Mouse (Mus musculus): ENCODE data around the gene Mmp14.

Mmp14 gene

DNA sequence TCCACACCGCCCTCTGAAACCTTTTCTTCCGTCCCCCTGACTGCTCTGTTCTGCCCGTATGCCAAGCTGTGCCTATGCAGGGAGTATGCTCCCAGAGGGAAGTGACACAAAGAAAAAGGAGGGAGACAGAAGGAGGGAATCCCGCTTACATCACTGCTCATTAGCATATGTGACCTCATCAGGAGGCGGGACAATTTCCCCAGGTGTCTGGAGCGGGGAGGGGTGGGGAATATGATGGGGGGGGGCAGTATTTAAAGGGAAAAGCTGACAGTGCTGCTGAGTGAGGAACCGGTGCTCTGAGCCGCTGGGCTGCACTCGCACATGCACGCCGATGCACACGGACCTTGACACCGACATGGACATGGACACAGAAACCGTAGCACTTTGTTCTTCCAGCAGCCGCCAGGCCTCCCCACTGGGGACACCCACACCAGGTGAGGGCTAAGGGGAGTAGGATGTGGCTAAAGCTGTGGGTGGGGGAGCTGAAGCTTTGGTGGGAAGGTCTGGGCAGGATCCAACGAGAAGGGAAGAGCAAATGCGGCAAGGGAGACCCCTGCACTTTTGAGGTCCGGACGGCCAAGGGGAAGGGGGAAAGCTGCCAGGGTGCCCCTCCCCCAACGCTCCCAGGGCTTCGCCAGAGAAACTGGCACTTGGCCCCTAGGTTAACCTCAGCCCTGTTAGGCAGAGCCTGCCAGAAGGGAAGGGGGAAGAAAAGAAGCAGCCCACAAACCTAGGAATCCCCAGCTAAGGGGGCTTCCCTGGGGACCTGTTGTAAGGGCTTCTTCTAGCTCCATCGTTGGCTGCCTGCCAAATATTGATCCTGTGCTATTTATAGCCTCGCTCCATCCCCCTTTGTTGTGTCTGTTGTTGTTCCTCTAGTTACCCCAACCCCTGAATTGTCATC lies 44.8 kb downstream of the Mmp14 start, which contains the start of gene Rem2:
Rem2 (plus strand) TSS at position 160 of the 904 bp plus-strand sequence.
- DNase-seq (ENCODE audit: low spot score), result peak; percentile 80

DNA sequence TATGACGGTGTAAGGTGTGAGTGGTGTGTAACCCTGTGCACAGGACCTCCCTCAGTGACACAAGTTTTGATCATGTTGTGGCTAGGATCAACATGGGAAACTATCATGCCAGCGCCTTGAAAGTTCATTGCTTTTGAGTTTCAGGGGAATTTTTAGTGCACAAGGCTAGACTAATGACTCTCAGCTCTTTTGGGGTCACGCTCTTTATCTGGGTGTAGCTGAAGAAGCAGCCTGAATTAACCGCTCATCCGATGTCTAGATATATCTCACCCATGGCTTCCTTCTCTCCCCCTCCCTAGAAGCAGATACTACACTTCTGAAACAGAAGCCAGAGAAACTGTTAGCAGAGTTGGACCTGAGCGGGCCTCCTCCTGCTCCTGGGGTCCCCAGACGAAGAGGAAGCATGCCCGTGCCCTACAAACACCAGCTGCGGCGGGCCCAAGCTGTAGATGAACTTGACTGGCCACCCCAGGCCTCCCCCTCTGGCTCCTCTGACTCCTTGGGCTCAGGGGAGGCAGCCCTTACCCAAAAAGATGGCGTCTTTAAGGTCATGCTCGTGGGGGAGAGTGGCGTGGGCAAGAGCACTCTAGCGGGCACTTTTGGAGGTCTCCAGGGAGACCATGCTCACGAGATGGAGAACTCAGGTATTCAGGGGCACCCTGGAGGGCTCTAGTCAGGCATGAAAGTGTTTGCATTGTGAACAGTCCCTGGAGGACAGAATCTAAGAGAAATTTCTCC lies 45.9 kb downstream of the Mmp14 start:
- DNase-seq (ENCODE audit: low spot score), result no peak

DNA sequence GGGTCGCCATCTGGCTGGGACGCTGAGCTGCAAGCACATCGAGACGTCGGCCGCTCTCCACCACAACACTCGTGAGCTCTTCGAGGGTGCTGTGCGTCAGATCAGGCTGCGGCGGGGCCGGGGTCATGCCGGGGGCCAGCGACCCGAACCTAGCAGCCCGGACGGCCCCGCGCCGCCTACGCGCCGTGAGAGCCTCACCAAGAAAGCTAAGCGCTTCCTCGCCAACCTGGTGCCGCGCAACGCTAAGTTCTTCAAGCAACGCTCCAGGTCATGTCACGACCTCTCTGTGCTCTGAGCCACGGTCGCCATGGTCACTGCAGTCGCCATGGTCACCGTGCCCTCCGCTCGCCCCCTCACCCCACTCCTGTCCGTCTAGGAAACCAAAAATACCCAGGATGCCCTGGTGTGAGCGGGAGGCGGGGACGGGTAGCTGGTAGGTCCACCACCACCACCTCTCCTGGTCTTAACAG lies 48.1 kb downstream of the Mmp14 start:
- DNase-seq (ENCODE audit: low spot score), result peak; percentile 90

DNA sequence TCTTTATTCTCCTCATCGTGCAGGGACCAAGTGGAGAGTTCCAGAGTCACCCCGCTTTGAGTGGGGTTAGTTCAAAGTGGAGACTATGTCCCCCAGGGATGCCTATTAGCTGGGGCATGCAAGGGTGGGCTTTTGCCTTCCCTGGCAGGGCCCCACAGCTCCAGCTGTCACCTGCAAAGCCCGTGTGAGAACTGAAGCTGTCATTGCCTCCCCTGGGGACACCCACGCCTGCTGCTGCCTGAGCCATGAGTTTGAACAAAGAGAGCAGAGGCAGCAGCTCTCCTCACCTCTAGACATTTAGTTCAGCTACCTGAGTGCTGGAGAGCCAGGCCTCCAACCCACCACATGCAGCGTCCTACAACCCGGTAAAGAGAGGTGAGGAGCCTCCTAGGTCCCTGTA lies 49.3 kb downstream of the Mmp14 start:
- DNase-seq (ENCODE audit: low spot score), result no peak

DNA sequence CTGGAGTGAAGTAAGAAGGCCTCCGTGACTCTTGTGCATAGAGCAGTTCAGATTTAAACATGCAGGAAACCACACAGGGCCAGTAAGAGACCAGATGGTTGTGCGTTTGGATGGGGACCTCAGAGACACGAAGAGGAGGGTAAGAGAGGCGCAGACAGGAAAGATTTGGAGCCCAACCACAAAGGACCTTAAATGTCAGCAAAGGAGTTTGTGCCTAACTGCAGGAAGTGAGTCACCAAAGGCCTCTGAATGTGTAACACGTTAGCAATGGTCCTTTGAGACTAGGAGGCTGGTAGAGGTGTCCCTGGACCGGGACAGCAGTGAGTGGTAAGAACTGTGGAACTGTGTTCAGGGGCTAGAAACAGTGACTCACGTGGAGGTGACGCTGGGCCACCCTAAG lies 50.0 kb downstream of the Mmp14 start:
- DNase-seq (ENCODE audit: low spot score), result no peak

DNA sequence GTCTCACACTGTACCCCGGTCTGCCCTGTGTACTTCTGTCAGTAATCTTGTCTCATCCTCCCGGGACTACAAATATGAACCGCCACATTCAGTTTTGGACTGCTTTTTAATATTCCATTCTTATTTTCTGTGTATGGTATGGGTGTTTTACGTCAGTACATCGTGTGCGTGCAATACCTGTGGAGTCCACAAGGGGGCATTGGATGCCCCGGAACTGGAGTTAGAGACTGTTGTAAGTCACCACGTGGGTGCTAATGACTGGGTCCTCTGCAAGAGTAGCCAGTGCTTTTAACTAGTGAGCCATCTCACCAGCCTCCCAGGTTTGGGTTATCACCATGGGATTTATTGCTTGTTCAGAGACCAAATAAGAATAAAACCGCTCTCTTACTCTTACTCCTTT lies 51.1 kb downstream of the Mmp14 start:
- DNase-seq (ENCODE audit: low spot score), result peak; percentile 50

DNA sequence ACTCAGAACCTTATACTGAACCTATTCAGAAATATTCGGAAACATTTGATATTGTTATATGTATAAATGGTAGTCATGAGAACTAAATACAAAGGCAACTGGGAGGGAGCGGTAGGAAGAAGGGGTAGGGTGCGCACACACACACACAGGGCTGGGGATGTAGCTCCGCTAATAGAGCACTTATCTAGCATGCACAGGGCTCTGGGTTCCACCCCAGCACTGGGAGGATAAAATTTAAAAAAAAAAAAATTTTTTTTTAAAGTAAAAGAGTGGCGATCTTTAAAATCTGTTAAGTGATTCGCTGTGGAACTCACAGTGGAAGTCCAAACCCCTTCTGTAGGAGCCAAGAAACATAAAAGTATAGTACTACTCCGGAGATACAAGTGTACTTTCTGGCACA lies 54.5 kb downstream of the Mmp14 start:
- DNase-seq (ENCODE audit: low spot score), result no peak

DNA sequence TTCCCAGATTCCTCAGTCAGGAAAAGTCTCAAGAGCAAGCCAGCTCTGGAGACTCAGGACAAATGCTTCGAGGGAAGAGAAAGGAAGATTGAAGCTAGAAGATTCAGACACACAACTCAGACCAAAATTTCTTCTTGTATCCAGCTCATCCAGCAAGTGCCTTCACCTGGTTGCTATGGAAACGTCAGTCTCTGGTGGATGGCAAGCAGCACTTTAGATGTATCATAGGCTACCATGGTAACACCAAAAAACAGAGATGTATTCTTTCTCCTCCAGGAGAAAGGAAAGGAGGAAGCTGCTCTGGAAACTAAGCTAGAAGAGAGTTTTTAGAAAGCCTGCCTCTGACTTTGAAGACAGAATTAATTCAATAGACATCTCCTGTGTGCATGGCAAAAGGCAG lies 56.3 kb downstream of the Mmp14 start:
- no peak for DNase-seq (ENCODE audit: low spot score)

DNA sequence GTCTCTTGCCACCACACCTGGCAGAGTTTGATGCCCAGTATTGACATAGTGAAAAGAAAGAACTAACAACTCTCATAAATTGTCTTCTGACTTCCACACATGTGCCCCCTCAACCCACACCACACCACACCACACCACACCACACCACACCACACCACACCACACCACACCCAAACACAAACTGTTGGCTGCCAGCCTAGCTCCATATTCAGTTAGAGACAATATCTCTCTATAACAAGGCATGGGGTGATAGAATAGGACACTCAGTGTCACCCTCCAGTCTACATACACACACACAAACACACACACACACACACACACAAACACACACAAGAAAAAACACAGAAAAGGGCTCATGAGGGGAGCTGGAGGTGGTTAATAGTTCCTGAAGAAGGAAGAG lies 56.9 kb downstream of the Mmp14 start:
- DNase-seq (ENCODE audit: low spot score), result no peak

DNA sequence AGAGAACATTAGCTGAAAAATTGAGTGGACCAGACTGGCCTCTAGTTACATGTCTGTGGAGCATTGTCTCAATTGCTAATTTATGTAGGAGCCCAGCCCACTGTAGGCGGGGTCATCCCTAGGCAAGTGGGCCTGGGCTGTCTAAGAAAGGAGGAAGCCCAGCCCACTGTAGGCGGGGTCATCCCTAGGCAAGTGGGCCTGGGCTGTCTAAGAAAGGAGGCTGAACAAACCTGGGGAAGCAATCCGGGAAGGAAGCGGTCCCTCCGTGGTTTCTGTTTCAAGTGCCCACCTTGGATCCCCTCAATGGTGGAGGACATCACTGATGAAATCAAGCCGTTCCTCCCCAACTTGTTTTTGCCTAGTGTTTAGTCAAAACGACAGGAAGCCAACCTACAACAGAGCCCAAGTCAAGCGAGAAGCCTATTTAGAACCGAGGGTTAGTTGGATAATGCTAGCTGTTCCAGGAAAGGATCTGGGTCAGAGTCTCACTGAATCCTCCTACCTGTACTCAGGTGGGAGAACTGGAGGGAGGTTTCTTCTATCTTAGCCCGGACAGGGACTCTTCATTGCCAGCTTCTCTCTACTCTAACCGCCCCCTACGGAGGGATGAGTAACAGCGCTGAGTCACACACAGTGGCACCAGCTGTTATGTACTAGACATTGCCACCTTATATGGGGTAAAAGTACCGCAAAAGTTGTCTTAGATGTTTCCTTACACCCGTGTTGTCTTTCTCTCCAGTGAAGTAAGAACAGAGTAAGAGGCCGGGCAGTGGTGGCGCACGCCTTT lies 61.1 kb downstream of the Mmp14 start:
- peak; percentile 43 for DNase-seq (ENCODE audit: low spot score)

DNA sequence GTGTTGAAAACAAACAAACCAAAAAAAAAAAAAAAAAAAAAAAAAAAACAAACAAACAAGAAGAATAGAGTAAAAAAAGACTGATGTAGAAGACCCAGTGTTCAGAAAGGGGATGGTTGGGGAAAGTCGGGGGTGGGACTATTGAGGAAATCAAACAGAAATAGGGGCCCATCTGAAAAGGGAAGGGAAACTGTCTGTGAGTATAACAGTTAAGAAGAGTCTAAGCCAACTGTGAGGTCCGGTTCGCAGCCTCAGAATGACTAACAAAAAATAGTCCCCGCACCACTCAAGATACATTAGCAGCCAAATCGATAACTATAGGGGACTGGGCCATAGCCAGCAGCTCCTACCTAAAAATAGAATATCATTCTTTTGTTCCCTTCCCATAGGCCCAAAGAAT lies 61.8 kb downstream of the Mmp14 start:
- no peak for DNase-seq (ENCODE audit: low spot score)

DNA sequence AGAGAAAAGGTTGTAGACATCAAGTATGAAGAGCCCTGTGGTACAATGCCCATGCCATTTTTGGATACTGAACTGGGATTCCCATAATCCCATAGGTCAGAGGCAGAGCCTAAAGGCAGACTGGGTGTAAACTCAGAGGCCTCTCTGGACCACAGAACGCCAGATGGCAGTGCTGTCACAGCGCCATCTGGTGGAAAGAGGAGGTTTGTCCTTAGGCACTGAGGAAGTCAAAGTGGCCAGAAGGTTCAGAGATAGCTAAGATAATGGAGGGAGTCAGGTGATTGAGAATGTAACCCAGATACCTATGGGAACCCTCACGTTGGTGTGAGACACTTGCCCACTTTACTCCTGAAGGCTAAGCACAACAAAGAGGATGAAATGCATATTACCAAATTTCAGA lies 62.8 kb downstream of the Mmp14 start:
- peak; percentile 92 for DNase-seq (ENCODE audit: low spot score)

Data from embryo, embryonic 10 days (tissue).